Mouse (Mus musculus): ENCODE measurements at regions not wholly inside any gene's neighbourhood (a gene's known extent, or its start where the extent isn't known, plus 50 kb on each side); places are given as distances from the start of the nearest gene placed in this dataset.
A peak's percentile ranks its signal among the peaks of the same experiment; 100 is the strongest.

GRCm38 (mm10) chr17:85844486-85844885 lies 156.4 kb upstream of the Six2 start:
- no peak for DNase-seq (ENCODE audit: low read depth, low spot score)

- DNase-seq (ENCODE audit: low read depth, low spot score) = no peak
Measured at GRCm38 (mm10) chr17:85823036-85823435, 135.0 kb upstream of the Six2 start.

- no peak for DNase-seq (ENCODE audit: low read depth, low spot score)
Measured at GRCm38 (mm10) chr17:85821861-85822260, 133.8 kb upstream of the Six2 start.

- DNase-seq (ENCODE audit: low read depth, low spot score) = no peak
Measured at GRCm38 (mm10) chr17:85818098-85818855, 130.2 kb upstream of the Six2 start.

- DNase-seq (ENCODE audit: low read depth, low spot score) = no peak
Measured at GRCm38 (mm10) chr17:85816521-85816920, 128.4 kb upstream of the Six2 start.

- no peak for DNase-seq (ENCODE audit: low read depth, low spot score)
Measured at GRCm38 (mm10) chr17:85816056-85816455, 128.0 kb upstream of the Six2 start.

DNA sequence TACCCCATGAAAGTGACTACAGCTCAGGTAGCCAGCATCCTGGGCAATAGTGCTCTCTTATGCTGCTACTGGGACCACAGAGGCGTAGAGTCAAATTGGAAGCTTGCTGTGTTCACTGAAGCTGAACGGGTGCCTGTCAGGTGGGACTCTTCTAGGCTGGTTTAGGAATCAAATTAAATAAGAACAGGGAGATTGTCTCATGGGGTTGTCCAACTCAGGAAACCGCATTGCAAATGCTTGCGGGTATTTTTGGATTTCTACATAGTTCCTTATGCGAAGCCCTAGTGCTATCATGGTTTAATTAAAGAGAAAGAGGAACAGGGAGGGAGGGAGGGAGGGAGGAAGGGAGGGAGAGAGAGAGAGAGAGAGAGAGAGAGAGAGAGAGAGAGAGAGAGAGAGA lies 120.5 kb upstream of the Six2 start:
- no peak for DNase-seq (ENCODE audit: low read depth, low spot score)

DNA sequence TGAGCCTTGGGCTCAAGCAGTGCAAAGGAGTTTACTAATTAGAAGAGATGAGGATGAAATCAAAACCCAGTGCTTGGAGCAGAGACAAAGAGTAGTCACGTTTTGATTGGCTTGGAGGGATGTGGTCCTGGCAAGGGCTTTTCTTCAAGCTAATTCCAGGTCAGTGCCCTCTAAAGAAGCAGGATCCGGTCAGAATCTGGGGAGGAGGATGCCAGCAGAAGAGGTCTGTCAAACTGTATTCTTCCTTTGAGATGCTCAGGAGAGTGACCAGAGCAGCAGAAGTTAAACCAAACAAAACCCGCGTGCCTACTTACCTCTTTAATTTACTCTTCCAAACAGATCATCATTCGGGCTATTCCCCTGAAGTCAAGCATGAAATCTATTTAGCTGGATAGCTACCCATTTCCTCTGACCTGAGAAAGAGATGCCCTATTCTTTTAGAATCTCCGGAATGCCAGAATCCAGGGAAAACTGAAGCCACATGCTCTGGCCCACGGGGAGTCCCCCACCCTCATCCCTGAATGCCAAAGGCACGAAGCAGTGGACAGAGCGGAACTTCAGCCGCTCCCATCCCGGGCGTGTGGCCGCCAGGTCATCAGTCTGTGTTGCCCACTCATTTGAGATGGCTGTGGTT lies 117.8 kb upstream of the Six2 start:
- DNase-seq (ENCODE audit: low read depth, low spot score) = no peak

DNA sequence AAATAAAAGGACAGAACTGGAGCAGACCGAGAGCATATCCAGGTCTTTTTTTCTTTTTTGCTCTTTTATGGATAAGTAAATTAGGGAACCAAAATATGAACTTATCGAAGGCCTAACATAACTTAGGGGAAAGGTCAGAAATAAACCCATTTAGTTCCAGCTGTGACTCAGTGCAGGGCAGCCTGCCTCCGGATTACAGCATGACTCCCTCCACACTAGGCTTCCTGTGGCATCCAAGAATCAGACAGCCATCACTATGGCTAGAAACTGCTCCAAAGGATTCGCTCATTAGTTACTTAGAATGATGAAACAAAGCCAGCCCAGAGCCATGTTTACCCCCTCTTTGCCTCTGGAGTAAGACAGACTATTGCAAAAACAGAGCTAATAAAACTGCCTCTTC lies 116.6 kb upstream of the Six2 start:
- DNase-seq (ENCODE audit: low read depth, low spot score) = no peak

DNA sequence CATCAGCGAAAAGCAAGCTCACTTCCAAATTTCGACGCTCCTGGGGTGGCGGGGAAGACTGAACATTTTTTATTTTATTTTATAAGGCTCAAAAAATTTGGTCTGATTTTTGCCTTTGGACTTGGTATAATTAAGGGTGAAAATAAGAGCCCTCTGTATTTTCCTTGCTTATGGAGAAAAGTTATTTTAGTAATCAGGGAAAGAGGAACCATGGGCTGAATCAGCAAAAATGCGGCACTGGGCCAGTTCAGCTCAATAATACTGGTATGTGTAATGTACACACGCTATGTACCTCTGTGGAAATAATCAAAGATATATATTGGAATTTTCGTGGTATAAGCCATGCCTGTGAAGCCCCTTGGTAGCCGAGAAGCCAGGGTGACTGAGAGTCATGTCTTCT lies 113.7 kb upstream of the Six2 start:
- DNase-seq (ENCODE audit: low read depth, low spot score) = no peak

DNA sequence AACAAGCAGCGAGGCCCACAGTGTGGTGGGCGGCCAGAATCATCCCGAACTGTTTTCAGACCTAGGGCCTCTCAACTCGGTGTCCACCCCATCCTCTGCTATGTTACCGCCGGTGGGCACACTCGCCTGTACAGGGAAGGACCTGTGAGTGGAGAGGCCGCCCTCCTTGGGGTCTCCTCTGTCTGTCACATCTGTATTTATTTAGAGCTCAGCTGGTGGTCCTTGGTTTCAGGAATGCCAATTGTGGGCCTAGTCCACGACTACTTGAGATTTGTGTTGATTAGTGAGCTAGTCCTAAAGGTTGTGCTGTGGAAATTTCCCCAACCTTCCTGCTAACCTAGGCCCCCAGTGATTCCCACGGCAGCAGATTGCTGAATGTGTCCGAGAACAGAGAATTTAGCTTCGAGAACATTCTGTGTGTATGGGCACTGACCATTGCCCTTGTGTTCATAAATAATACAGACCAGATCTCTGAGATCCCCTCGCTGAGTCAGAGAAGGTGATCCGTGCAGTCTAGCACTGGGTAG lies 113.1 kb upstream of the Six2 start:
- DNase-seq (ENCODE audit: low read depth, low spot score) = no peak

DNA sequence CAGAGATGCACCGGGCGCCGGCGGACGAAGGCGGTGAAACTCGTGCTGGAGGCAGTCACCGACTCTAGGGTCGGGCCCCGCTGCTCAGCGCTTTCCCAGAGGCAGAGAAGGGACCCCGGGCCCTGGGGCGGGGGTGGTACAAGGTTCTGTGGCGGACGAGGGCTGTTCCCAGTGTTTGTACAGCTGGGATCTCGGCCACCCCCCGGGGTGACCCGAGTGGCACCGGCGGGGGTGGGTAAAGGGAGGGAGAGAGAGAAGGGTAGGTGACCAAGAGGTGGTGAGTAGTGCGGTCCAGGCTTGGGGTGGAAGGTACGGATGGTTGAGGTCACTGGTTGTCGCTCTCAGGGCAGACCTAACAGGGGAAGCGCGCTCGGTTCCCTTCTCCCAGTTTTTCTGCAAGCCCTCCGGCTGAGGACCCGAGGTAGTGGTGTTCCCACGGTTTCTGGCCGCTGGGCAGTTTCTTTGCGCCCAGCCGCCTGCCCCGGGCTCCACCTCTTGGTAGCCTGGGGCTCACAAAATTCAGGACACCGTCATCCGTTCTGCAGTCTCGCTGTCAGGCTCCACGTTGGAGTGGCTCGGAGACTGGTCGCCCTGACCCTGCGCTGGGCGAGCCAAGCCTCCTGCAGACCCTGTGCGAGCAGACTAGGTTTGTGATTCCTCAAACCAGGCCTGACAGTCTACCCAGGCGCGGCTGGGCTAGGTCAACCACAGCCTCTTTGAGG lies 112.4 kb upstream of the Six2 start:
- DNase-seq (ENCODE audit: low read depth, low spot score) = peak; percentile 25

DNA sequence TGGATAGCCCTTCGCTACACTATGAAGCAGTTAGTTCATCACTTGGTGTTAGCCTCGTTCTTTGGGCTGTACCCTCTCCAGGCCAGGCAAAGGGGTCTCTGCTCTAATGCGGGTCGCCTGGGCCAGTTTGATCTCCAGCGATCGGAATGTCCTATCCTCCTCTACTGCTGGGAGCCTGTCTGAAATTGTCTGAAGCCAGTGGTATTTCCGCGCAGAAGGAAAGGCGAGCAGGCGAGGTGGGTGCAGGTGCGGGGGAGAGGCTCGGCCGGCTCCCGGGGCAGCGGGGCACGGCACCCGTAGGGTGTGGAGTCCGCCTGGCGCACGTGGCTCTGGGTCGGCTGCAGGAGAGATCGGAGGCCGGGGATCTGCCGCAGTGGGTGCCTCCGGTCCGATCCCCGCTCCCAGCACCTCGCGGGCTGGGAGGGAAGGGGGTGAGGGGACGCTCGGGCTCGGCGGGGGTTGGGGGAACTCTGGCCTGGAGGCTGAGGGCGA lies 111.8 kb upstream of the Six2 start:
- peak; percentile 20 for DNase-seq (ENCODE audit: low read depth, low spot score)

DNA sequence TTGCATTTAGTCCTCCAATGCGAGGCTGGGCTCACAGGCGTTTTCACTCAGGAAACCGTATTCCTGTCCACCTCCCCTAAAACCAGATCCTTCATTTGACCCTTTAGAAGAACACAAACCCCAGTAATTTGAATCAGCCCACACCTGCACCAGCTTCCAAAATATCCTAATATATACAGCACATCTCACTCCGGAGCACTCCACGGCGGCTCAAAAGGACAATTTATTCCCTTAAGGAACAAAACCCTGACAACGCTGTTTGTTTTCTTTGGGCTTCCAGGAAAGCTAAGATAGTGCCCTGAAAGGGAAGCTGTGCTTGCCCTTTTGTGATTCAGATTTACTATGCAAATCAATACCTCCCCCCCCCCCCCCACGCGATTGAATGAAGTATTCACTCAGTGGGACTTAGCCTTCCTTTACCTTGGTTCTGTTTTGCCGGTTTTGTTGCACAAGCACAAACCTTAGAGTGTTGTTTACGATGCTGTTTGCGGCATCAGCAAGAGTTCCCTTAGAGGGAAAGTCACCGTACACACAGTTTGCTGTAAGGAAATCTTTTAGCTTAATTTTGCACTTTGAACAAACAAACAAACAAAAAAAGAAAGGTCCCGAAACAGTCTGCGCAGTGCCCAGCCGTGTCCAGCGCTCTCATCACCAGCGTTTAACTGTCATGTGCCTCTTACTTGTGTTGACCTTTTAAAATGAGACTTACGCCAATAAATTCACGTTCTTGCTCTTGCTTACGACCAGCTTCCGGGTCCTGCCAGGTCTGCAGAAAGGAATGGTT lies 111.2 kb upstream of the Six2 start:
- DNase-seq (ENCODE audit: low read depth, low spot score) = peak; percentile 69

GRCm38 (mm10) chr17:85797755-85798154 lies 109.7 kb upstream of the Six2 start:
- no peak for DNase-seq (ENCODE audit: low read depth, low spot score)

DNA sequence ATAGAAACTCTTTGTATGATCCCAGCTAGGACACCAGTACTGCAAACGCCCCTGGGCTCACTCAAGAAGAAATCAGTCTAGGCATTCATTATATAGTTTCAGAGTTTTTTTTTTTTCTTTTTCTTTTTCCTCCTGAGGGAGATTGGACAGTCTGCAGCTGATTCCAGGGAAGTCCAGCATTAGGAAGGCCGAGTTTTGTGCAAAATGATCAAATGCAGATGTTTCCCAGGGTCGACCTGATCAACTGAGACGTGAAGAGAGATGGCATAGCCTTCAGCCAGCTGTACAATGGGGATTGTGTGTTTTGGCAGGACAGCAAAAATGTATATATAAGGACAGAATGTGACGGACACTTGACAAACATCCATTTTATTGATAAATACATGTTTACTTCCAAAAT lies 107.7 kb upstream of the Six2 start:
- no peak for DNase-seq (ENCODE audit: low read depth, low spot score)

GRCm38 (mm10) chr17:85785625-85786294 lies 97.7 kb upstream of the Six2 start:
- no peak for DNase-seq (ENCODE audit: low read depth, low spot score)

- DNase-seq (ENCODE audit: low read depth, low spot score) = no peak
Measured at GRCm38 (mm10) chr17:85780477-85780876, 92.4 kb upstream of the Six2 start.

DNA sequence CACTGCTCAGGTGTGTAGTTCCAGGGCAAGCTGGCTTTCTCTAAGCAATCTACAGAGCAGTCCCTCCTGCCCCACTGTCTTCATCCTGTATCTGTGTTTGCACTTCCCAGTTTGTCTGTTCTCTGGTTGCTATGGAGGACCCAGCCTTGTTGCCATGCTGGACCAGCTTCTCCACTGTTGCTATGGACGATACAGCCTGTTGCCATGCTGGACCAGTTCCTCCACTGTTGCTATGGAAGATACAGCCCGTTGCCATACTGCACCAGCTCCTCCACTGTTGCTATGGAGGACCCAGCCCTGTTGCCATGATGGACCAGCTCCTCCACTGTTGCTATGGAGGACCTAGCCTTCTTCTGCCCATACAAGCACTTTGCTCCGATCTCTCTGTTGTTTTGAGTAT lies 88.8 kb upstream of the Six2 start:
- DNase-seq (ENCODE audit: low read depth, low spot score) = no peak

DNA sequence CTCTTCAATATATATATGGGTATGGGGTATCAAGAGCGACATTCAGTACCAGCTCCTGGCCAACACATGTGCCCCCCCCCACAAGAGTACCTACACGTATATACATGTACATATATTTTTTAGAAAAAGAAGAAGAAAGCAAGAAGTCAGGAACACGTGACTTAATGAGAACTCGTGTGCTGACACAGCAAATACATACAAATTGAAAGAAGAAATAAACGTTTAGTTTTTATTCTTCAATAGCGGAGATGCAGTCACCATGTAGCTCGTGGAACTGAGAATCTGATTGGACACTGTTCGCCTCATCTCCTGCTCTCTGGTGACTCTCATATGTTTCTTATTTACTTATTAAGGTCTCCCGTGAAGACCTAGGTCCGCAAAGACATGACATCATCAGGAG lies 80.3 kb upstream of the Six2 start:
- no peak for DNase-seq (ENCODE audit: low read depth, low spot score)
